Mouse (Mus musculus): ENCODE data around the gene Reln.

The Reln gene

GRCm38 (mm10) chr5:22307072-22307471 lies 37.4 kb downstream of the Reln start:
- no peak for DNase-seq

GRCm38 (mm10) chr5:22303709-22304108 lies 40.8 kb downstream of the Reln start:
- DNase-seq, result no peak

GRCm38 (mm10) chr5:22302309-22302708 lies 42.2 kb downstream of the Reln start:
- no peak for DNase-seq

- no peak for DNase-seq
Observed at GRCm38 (mm10) chr5:22300788-22301187, 43.7 kb downstream of the Reln start.

- DNase-seq, result no peak
Observed at GRCm38 (mm10) chr5:22300046-22300445, 44.5 kb downstream of the Reln start.

GRCm38 (mm10) chr5:22295161-22295560 lies 49.3 kb downstream of the Reln start:
- no peak for DNase-seq

- DNase-seq, result no peak
Observed at GRCm38 (mm10) chr5:22291409-22291808, 53.1 kb downstream of the Reln start.

GRCm38 (mm10) chr5:22285396-22285795 lies 59.1 kb downstream of the Reln start:
- no peak for DNase-seq

- no peak for DNase-seq
Observed at GRCm38 (mm10) chr5:22282141-22282665, 62.3 kb downstream of the Reln start.

GRCm38 (mm10) chr5:22280534-22281164 lies 63.9 kb downstream of the Reln start:
- DNase-seq, result no peak

- no peak for DNase-seq
Observed at GRCm38 (mm10) chr5:22279201-22279600, 65.3 kb downstream of the Reln start.

- no peak for DNase-seq
Observed at GRCm38 (mm10) chr5:22274134-22274533, 70.4 kb downstream of the Reln start.

GRCm38 (mm10) chr5:22266489-22267301 lies 77.8 kb downstream of the Reln start:
- no peak for DNase-seq

GRCm38 (mm10) chr5:22262351-22262765 lies 82.1 kb downstream of the Reln start:
- no peak for DNase-seq

- no peak for DNase-seq
Observed at GRCm38 (mm10) chr5:22255346-22255745, 89.2 kb downstream of the Reln start.

- DNase-seq, result no peak
Observed at GRCm38 (mm10) chr5:22253910-22254309, 90.6 kb downstream of the Reln start.

GRCm38 (mm10) chr5:22253318-22253717 lies 91.2 kb downstream of the Reln start:
- no peak for DNase-seq

- no peak for DNase-seq
Observed at GRCm38 (mm10) chr5:22247850-22248249, 96.7 kb downstream of the Reln start.

- DNase-seq, result no peak
Observed at GRCm38 (mm10) chr5:22245056-22245455, 99.4 kb downstream of the Reln start.

GRCm38 (mm10) chr5:22243538-22243937 lies 101.0 kb downstream of the Reln start:
- DNase-seq, result no peak

- DNase-seq, result no peak
Observed at GRCm38 (mm10) chr5:22241560-22241959, 102.9 kb downstream of the Reln start.

GRCm38 (mm10) chr5:22236801-22237200 lies 107.7 kb downstream of the Reln start:
- DNase-seq, result no peak

- no peak for DNase-seq
Observed at GRCm38 (mm10) chr5:22224515-22224914, 120.0 kb downstream of the Reln start.

GRCm38 (mm10) chr5:22223940-22224339 lies 120.6 kb downstream of the Reln start:
- no peak for DNase-seq
